ENCODE assay signal across 8 mouse cellular contexts in the genomic region with DNA sequence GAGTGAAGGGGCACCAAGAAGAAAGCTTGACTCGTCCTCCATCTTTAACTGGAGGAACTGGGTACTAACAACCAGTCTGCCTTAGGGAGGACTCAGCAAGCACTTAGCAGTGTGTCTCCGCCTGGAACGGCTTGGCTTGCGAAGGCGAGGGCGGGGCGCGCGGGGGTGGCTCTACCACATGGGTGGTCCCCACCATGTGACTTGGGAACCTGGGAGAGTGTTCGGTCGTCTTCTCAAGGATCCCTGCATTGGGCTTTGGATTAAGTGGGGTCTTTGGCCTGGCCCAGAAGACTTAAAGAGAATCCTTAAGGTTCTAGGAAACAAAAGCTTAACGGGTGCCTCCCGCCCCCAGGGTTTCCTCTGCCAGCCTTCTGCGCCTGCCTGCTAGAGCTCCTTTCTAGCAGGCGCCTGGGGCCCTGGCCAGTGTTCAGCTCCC. TPM values are rescaled to one million over a fixed set of nuclear protein-coding genes. Genes with fewer than 3 reads are reported as not detected.
A peak's percentile ranks its signal among the peaks of the same experiment; 100 is the strongest.
DNase-seq lines count a peak whose midpoint lies in the region; ATAC-seq and TF ChIP-seq lines count a peak whose summit lies in the region.

No protein-coding gene starts in this region.

- H3K4me3 ChIP-seq in forebrain, postnatal 0 days (ENCODE audit: low read depth, low read length): peak overlapping the region; percentile 35

- no peaks in the 10 kb centered on the region for H3K9me3 ChIP-seq in forebrain, postnatal 0 days (ENCODE audit: low read length)

- under 1% methylated on average over 15 of the region's 15 CpGs for WGBS in forebrain, postnatal 0 days

- DNase-seq in R1 (ENCODE audit: low read depth, low spot score): peak; percentile 55
- peak; percentile 70 for DNase-seq in cerebellum, adult 8-10 months
- DNase-seq in forebrain, postnatal 0 days: peak; percentile 80
- DNase-seq in heart, postnatal 14 days: peak; percentile 61 to 72
- DNase-seq in left cerebral cortex, adult 8-10 months (ENCODE audit: low spot score in 2 of 2): peak; percentile 71 to 73
- peak; percentile 35 for DNase-seq in lung, postnatal 25 days (ENCODE audit: low spot score)
- DNase-seq in right cerebral cortex, adult 2 months (ENCODE audit: low spot score in 2 of 2): peak; percentile 74 to 78
- DNase-seq in adipocyte (ENCODE audit: low spot score): no peak

- no peaks in the 10 kb centered on the region for H3K27me3 ChIP-seq in forebrain, postnatal 0 days (ENCODE audit: insufficient read depth, low read length)

- no peak for TF ChIP-seq CTCF in forebrain, postnatal 0 days (IDR thresholded peaks at IDR 0.05; ENCODE audit: low read depth)

- H3K4me2 ChIP-seq in forebrain, postnatal 0 days (ENCODE audit: low read depth): peak overlapping the region; percentile 54

- H3K4me1 ChIP-seq in forebrain, postnatal 0 days (ENCODE audit: insufficient read depth): peaks cover 14% of the 10 kb centered on the region

- peak; percentile 95 for ATAC-seq in forebrain, postnatal 0 days

- intact Hi-C loops in heart, postnatal 14 days (cut with DNase I): no loop called here

- no peaks in the 10 kb centered on the region for H3K36me3 ChIP-seq in forebrain, postnatal 0 days (ENCODE audit: insufficient read depth)

- H3K9ac ChIP-seq in forebrain, postnatal 0 days: peak overlapping the region; percentile 52

- peak overlapping the region; percentile 76 for H3K27ac ChIP-seq in forebrain, postnatal 0 days (ENCODE audit: low read depth, low read length)

RNA-seq across cellular contexts. Expression of a gene that starts 16.4 kb away (rescaled TPM):
- total RNA-seq in forebrain, postnatal 0 days (2014; rRNA removed): 28.0 and 38.2 TPM in 2 replicates
- polyA plus RNA-seq in forebrain, postnatal 0 days (2015; fragmentation: Nextera tagmentation; extraction: Ambion mirVana): 4.4 and 8.3 TPM in 2 replicates
- total RNA-seq in heart, postnatal 14 days (2021): 10 to 100 TPM; 16.8 to 17.6 TPM
- total RNA-seq in left cerebral cortex, adult 8-10 months (2022): 10 to 100 TPM; 10.5 to 11.9 (median 11.0) TPM

RNA-seq across cellular contexts. Expression of a gene that starts 24.9 kb away (rescaled TPM):
- 7.6 and 12.5 TPM in 2 replicates for total RNA-seq in forebrain, postnatal 0 days (2014; rRNA removed)
- polyA plus RNA-seq in forebrain, postnatal 0 days (2015; fragmentation: Nextera tagmentation; extraction: Ambion mirVana): 6.8 and 9.4 TPM in 2 replicates
- total RNA-seq in heart, postnatal 14 days (2021): 1 to 10 TPM; 1.3 to 2.4 TPM
- 10 to 100 TPM; 19.8 to 26.5 (median 21.7) TPM for total RNA-seq in left cerebral cortex, adult 8-10 months (2022)

RNA-seq across cellular contexts. Expression of a gene that starts 48.9 kb away (rescaled TPM):
- 44.6 and 48.3 TPM in 2 replicates for total RNA-seq in forebrain, postnatal 0 days (2014; rRNA removed)
- polyA plus RNA-seq in forebrain, postnatal 0 days (2015; fragmentation: Nextera tagmentation; extraction: Ambion mirVana): 9.0 and 13.6 TPM in 2 replicates
- total RNA-seq in heart, postnatal 14 days (2021): 10 to 100 TPM; 15.0 TPM
- total RNA-seq in left cerebral cortex, adult 8-10 months (2022): 100 to 1,000 TPM; 128 to 171 (median 150) TPM
